Mouse (Mus musculus): ENCODE measurements at regions not wholly inside any gene's neighbourhood (a gene's known extent, or its start where the extent isn't known, plus 50 kb on each side); places are given as distances from the start of the nearest gene placed in this dataset.

GRCm38 (mm10) chr2:117989215-117989614 lies 122.5 kb upstream of the Thbs1 start:
- no peak overlapping the region for H3K4me3 ChIP-seq (replicated peaks; ENCODE audit: low read length)
- WGBS: 67% methylated on average over 8 of the region's 8 CpGs
- no peak overlapping the region for H3K27ac ChIP-seq (replicated peaks; ENCODE audit: low read depth, low read length)
- H3K4me1 ChIP-seq (ENCODE audit: control insufficient read depth, insufficient read depth, low read length): 0 out of 2 replicates have a peak, but pooled peaks cover 5% of the 10 kb centered on the region
- H3K9me3 ChIP-seq (ENCODE audit: control insufficient read depth, low read length): no peaks in the 10 kb centered on the region
- ATAC-seq (ENCODE audit: low FRiP score, low read depth) (no peak), DNase-seq (ENCODE audit: low spot score) (no peak)
- H3K27me3 ChIP-seq (ENCODE audit: control insufficient read depth, insufficient read depth, low read length): no peaks in the 10 kb centered on the region
- no peak overlapping the region for H3K9ac ChIP-seq (ENCODE audit: low read depth, low read length, severe bottlenecking)
- no peak for TF ChIP-seq POLR2A (IDR thresholded peaks at IDR 0.05; ENCODE audit: borderline replicate concordance, extremely low read depth, insufficient read depth, insufficient read length)
- no peaks in the 10 kb centered on the region for H3K36me3 ChIP-seq (ENCODE audit: control insufficient read depth, insufficient read depth, low read length)
- H3K4me2 ChIP-seq (replicated peaks; ENCODE audit: low read depth, low read length, severe bottlenecking): no peak overlapping the region

- Histone ChIP-seq H3K4me2 (replicated peaks; ENCODE audit: low read depth, low read length, severe bottlenecking) (no peak overlapping the region), H3K4me1 (ENCODE audit: control insufficient read depth, insufficient read depth, low read length) (peaks cover 6% of the 10 kb centered on the region; the same call in 1 of the 2 replicates), H3K27me3 (ENCODE audit: control insufficient read depth, insufficient read depth, low read length) (no peaks in the 10 kb centered on the region), H3K9me3 (ENCODE audit: control insufficient read depth, low read length) (no peaks in the 10 kb centered on the region), H3K27ac (replicated peaks; ENCODE audit: low read depth, low read length) (0 out of 2 replicates have a peak overlapping the region, but pooled peaks have one; percentile 13), H3K9ac (ENCODE audit: low read depth, low read length, severe bottlenecking) (no peak overlapping the region), H3K4me3 (replicated peaks; ENCODE audit: low read length) (no peak overlapping the region), H3K36me3 (ENCODE audit: control insufficient read depth, insufficient read depth, low read length) (no peaks in the 10 kb centered on the region)
- peak; percentile 56 for DNase-seq (ENCODE audit: low spot score)
- 66% methylated on average over 14 of the region's 14 CpGs for WGBS
- no peak for TF ChIP-seq POLR2A (IDR thresholded peaks at IDR 0.05; ENCODE audit: borderline replicate concordance, extremely low read depth, insufficient read depth, insufficient read length)
- no peak for ATAC-seq (ENCODE audit: low FRiP score, low read depth)
Measured at GRCm38 (mm10) chr2:117996130-117997083, 115.3 kb upstream of the Thbs1 start.

GRCm38 (mm10) chr2:117999641-118000040 lies 112.0 kb upstream of the Thbs1 start:
- Histone ChIP-seq H3K27ac (replicated peaks; ENCODE audit: low read depth, low read length) (no peak overlapping the region), H3K36me3 (ENCODE audit: control insufficient read depth, insufficient read depth, low read length) (no peaks in the 10 kb centered on the region), H3K4me1 (ENCODE audit: control insufficient read depth, insufficient read depth, low read length) (peaks cover 6% of the 10 kb centered on the region; the same call in 1 of the 2 replicates), H3K9me3 (ENCODE audit: control insufficient read depth, low read length) (no peaks in the 10 kb centered on the region), H3K27me3 (ENCODE audit: control insufficient read depth, insufficient read depth, low read length) (no peaks in the 10 kb centered on the region), H3K4me3 (replicated peaks; ENCODE audit: low read length) (no peak overlapping the region), H3K9ac (ENCODE audit: low read depth, low read length, severe bottlenecking) (no peak overlapping the region), H3K4me2 (replicated peaks; ENCODE audit: low read depth, low read length, severe bottlenecking) (no peak overlapping the region)
- WGBS: 10% methylated on average over 6 of the region's 6 CpGs
- peak; percentile 26 for DNase-seq (ENCODE audit: low spot score)
- ATAC-seq (ENCODE audit: low FRiP score, low read depth): no peak
- no peak for TF ChIP-seq POLR2A (IDR thresholded peaks at IDR 0.05; ENCODE audit: borderline replicate concordance, extremely low read depth, insufficient read depth, insufficient read length)

DNA sequence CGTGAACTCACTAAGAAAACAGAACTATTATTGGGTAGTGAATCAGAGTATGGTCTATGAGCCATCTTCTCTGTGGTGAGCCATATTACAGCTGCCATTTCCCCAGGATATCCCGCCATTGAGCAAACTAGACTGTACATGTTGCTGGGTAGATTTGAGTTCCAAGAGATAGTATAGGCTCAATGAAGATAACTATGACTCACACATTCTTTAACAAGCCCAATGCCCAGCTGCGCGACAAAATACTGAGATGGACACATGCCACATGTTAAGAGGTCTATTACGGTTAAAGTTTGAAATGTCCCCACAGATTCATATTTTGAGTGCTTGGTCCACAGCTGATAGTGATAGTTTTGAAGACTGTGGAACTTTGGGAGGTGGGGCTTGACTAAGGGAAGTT lies 107.5 kb upstream of the Thbs1 start:
- 91% methylated on average over 5 of the region's 5 CpGs for WGBS
- Histone ChIP-seq H3K36me3 (ENCODE audit: control insufficient read depth, insufficient read depth, low read length) (no peaks in the 10 kb centered on the region), H3K27ac (replicated peaks; ENCODE audit: low read depth, low read length) (no peak overlapping the region), H3K4me2 (replicated peaks; ENCODE audit: low read depth, low read length, severe bottlenecking) (no peak overlapping the region), H3K27me3 (ENCODE audit: control insufficient read depth, insufficient read depth, low read length) (no peaks in the 10 kb centered on the region), H3K4me1 (ENCODE audit: control insufficient read depth, insufficient read depth, low read length) (peaks cover 11% of the 10 kb centered on the region), H3K4me3 (replicated peaks; ENCODE audit: low read length) (no peak overlapping the region), H3K9me3 (ENCODE audit: control insufficient read depth, low read length) (no peaks in the 10 kb centered on the region), H3K9ac (ENCODE audit: low read depth, low read length, severe bottlenecking) (no peak overlapping the region)
- TF ChIP-seq POLR2A (IDR thresholded peaks at IDR 0.05; ENCODE audit: borderline replicate concordance, extremely low read depth, insufficient read depth, insufficient read length): no peak
- DNase-seq (ENCODE audit: low spot score) (no peak), ATAC-seq (ENCODE audit: low FRiP score, low read depth) (no peak)

DNA sequence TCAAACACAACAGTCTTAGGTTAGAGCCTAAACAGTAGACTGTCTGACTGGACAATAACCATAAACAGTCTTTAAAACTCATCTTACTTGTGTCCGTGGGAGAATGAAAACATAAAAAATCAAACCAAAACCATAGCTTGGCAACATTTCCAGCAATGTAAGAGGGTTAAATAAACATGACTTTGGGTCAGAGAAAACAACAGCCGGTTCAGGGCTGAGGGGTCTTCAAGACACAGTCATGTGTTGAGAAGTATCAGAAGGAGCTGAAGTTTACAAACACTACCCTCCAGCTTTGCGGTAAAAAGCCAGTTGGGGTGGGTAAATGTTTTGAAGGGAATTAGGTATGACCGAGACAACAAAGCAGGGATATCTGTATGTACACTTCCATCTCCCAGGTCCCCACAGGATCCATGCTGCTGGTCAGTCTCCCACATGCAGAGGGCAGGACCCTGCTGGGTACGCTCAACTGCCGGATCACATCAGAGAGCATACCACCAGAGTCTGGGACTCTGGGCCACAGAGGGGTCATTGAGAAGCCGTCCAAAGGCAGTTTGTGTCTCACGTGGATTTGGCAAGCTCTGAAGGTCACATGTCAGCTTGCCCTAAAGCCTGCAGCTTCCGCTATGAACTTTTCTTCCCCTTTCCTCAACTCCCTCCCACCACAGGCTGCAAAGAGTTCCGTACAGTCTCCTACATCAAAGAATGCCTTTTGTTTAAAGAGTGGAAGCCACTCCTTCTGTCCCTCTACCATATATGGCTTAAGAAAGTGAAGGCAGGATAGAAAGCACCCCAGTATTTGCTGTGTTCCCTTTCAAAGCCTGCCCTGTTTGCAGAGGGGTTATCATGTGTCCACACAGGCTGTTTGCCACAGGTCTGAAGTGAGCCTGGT lies 103.9 kb upstream of the Thbs1 start:
- ATAC-seq (ENCODE audit: low FRiP score, low read depth): no peak; the same call in 1 of the 2 replicates
- no peak for TF ChIP-seq POLR2A (IDR thresholded peaks at IDR 0.05; ENCODE audit: borderline replicate concordance, extremely low read depth, insufficient read depth, insufficient read length)
- no peak overlapping the region for H3K4me3 ChIP-seq (replicated peaks; ENCODE audit: low read length)
- no peaks in the 10 kb centered on the region for H3K9me3 ChIP-seq (ENCODE audit: control insufficient read depth, low read length)
- H3K27me3 ChIP-seq (ENCODE audit: control insufficient read depth, insufficient read depth, low read length): no peaks in the 10 kb centered on the region
- H3K9ac ChIP-seq (ENCODE audit: low read depth, low read length, severe bottlenecking): no peak overlapping the region
- H3K36me3 ChIP-seq (ENCODE audit: control insufficient read depth, insufficient read depth, low read length): no peaks in the 10 kb centered on the region
- peaks cover 5% of the 10 kb centered on the region for H3K4me1 ChIP-seq (ENCODE audit: control insufficient read depth, insufficient read depth, low read length)
- 45% methylated on average over 10 of the region's 10 CpGs for WGBS
- DNase-seq (ENCODE audit: low spot score): peak; percentile 39
- no peak overlapping the region for H3K4me2 ChIP-seq (replicated peaks; ENCODE audit: low read depth, low read length, severe bottlenecking)
- no peak overlapping the region for H3K27ac ChIP-seq (replicated peaks; ENCODE audit: low read depth, low read length)
